Mouse (Mus musculus): Measurements from ENCODE around the gene Scgb1b11.
"Not testable (repeated sequence)": the region's sequence is repeated elsewhere in the genome, so short reads cannot be mapped to it uniquely, and the experiment has no call there.

The Scgb1b11 gene

DNA sequence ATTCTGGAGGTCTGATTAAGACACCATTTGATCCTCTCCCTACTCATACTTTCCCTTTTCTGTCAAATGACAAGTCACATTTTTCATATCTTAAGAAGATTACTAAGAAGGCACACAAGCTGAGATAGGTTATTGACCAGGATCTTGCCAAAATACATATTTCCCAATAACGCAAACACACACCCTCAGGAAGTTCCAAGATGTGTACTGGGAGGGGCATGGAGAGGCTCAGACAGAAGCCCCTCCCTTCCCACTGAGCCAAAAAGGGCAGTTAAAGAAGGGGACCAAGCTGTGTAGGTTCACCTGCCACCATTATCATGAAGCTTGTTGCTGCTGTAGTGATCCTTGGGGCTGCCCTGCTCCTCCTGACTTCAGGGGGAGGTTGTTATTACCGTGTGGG is at the start of gene Scgb1b11:
Scgb1b11 (plus strand) TSS at position 301 of the 400 bp plus-strand sequence.
- not testable (repeated sequence) for DNase-seq

DNA sequence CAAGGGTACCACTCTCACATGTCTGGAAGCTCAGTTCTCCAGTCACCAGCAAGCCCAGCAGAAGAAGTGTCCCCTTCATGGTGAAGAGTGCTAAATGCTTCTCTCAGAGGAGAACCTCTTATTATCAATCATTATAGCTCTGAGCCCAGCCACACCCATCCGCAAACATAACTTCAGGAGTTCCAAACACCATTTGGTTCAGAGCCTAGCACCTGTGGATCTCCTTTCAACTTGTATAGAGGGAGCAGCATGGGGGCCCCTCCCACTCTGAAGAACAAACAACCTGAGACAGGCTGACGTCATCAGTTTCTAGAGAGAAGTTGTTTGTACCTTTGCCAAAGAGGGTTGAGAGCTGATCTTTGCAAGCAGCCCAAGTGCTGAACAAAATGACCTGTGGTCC is 11.6 kb upstream of the Scgb1b11 start, which contains the start of gene Scgb2b11:
Scgb2b11 (minus strand) TSS at position 101 of the 400 bp plus-strand sequence.
- not testable (repeated sequence) for DNase-seq
